11 mouse cellular contexts compared by ENCODE assay signal in genomic region chr10:67487496-67487895, GRCm38 (mm10). TPM values are rescaled to one million over a fixed set of nuclear protein-coding genes. Genes with fewer than 3 reads are reported as not detected.
DNase-seq lines count a peak whose midpoint lies in the region; ATAC-seq lines count a peak whose summit lies in the region.
"Had no signal": no experiment of that assay in that cellular context is flagged by ENCODE, and none has a peak within 500 bp of the region (broad histone marks: within the 10 kb centered on the region; RNA-seq: fewer than 3 reads in every experiment).

No protein-coding gene starts in this region.

- no peaks in the 10 kb centered on the region for H3K4me1 ChIP-seq in midbrain, embryonic 16.5 days (ENCODE audit: control insufficient read depth, insufficient read depth, low read length)
- H3K4me1 ChIP-seq: midbrain, embryonic 13.5 days had no signal

- DNase-seq in frontal cortex, adult 2 months (ENCODE audit: extremely low spot score in 1 of 2, low spot score in 1 of 2) = peak; percentile 20 to 66
- DNase-seq in frontal cortex, postnatal 14 days (ENCODE audit: low spot score in 2 of 2) = no peak
- peak; percentile 56 for DNase-seq in CD4-positive helper T cell, adult 2 months (ENCODE audit: low read depth, low spot score)
- DNase-seq in frontal cortex, postnatal 36 days (ENCODE audit: low spot score in 2 of 2) = peak; percentile 38 to 44
- DNase-seq in layer of hippocampus, postnatal 14 days (ENCODE audit: low spot score in 2 of 2) = peak; percentile 21 to 30
- DNase-seq in urinary bladder, adult 18-20 months (ENCODE audit: low spot score in 2 of 2) = no peak
- no peak for DNase-seq in gastrocnemius, postnatal 4 days (ENCODE audit: low spot score in 2 of 2)
- DNase-seq: liver, postnatal 0 days had no signal

- H3K4me3 ChIP-seq in midbrain, embryonic 16.5 days (ENCODE audit: low read depth, low read length) = no peak overlapping the region
- H3K4me3 ChIP-seq: midbrain, embryonic 13.5 days had no signal

- no peaks in the 10 kb centered on the region for H3K9me3 ChIP-seq in midbrain, embryonic 16.5 days (replicated peaks; ENCODE audit: control insufficient read depth, low read length, poor library complexity, severe bottlenecking)

- no peak overlapping the region for H3K4me2 ChIP-seq in midbrain, embryonic 16.5 days (ENCODE audit: low read length)
- H3K4me2 ChIP-seq: midbrain, embryonic 13.5 days had no signal

- 93% methylated on average over 7 of the region's 7 CpGs for WGBS in midbrain, embryonic 16.5 days

- no peak overlapping the region for H3K9ac ChIP-seq in midbrain, embryonic 16.5 days (ENCODE audit: low read depth, low read length)
- H3K9ac ChIP-seq: liver, postnatal 0 days; midbrain, embryonic 13.5 days had no signal

- no peaks in the 10 kb centered on the region for H3K27me3 ChIP-seq in midbrain, embryonic 16.5 days (ENCODE audit: control insufficient read depth, insufficient read depth, low read depth, low read length)
- H3K27me3 ChIP-seq: midbrain, embryonic 13.5 days had no signal

- no peak overlapping the region for H3K27ac ChIP-seq in midbrain, embryonic 16.5 days (ENCODE audit: low read length)
- H3K27ac ChIP-seq: midbrain, embryonic 13.5 days; stomach, postnatal 0 days had no signal

- H3K36me3 ChIP-seq in midbrain, embryonic 16.5 days (ENCODE audit: control insufficient read depth, insufficient read depth, low read length) = no peaks in the 10 kb centered on the region
- H3K36me3 ChIP-seq: midbrain, embryonic 13.5 days had no signal

- no peak for ATAC-seq in midbrain, embryonic 16.5 days
- ATAC-seq: liver, postnatal 0 days; midbrain, embryonic 13.5 days had no signal

RNA-seq across cellular contexts. Expression of gene Egr2, which starts 47.8 kb away (rescaled TPM):
- polyA plus RNA-seq in frontal cortex, adult 2 months (2012; rRNA removed) = 4.1 and 10.9 TPM in 2 replicates
- 1 to 10 TPM; 2.0 to 2.7 TPM for total RNA-seq in layer of hippocampus, postnatal 14 days (2021)
- 0.45 and 0.68 TPM in 2 replicates for polyA plus RNA-seq in midbrain, embryonic 16.5 days (2015; fragmentation: Nextera tagmentation; extraction: Ambion mirVana)
- 10 to 100 TPM in 1 of 2 experiments, 1 to 10 TPM in 1; 6.9 to 10.1 TPM for total RNA-seq in gastrocnemius, postnatal 4 days (2021)

Comparison
In these comparisons a context has a peak if more than half of its experiments do, and no peak if none do; other contexts are left out.
1. DNase-seq: peak in frontal cortex, adult 2 months (2 of 2), CD4-positive helper T cell, adult 2 months (single experiment), frontal cortex, postnatal 36 days (2 of 2) and layer of hippocampus, postnatal 14 days (2 of 2); none in frontal cortex, postnatal 14 days (0 of 2), urinary bladder, adult 18-20 months (0 of 2) and gastrocnemius, postnatal 4 days (0 of 2).